Mouse (Mus musculus): ENCODE data around the gene Ica1. TPM values are rescaled to one million over a fixed set of nuclear protein-coding genes. Genes with fewer than 3 reads are reported as not detected.

The Ica1 gene
- polyA plus RNA-seq, 1 experiment from 2014 or later: 5.6 TPM

DNA sequence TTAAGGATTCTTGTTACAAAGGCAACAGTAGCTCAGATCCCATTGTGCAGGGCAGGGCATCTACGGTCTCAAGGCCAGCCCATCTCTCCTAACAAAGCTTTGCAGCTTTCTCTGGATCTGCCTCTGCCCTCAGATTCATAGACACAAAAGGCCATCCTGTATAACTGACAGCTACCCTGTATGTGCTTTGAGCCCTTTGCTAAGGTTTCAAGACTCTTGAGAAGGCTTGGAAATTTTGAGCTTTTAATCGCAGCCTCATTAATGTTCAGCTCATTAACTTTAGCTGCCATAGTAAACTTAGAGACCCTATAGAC is 24.6 kb downstream of the Ica1 start:
- Histone ChIP-seq H3K36me3 (ENCODE audit: control insufficient read depth, insufficient read depth) (no peaks in the 10 kb centered on the region), H3K27ac (ENCODE audit: low read length) (no peak overlapping the region), H3K4me3 (ENCODE audit: low read depth, low read length) (no peak overlapping the region), H3K27me3 (ENCODE audit: control insufficient read depth, insufficient read depth, low read depth, low read length) (no peaks in the 10 kb centered on the region), H3K9me3 (replicated peaks; ENCODE audit: control insufficient read depth, low read length) (no peaks in the 10 kb centered on the region), H3K9ac (ENCODE audit: low read depth, low read length) (no peak overlapping the region), H3K4me2 (ENCODE audit: low read depth, low read length) (no peak overlapping the region), H3K4me1 (ENCODE audit: control insufficient read depth, low read depth, low read length) (peaks cover 5% of the 10 kb centered on the region)
- ATAC-seq (ENCODE audit: low read depth): no peak
- 83% methylated on average over 2 of the region's 2 CpGs for WGBS (ENCODE audit: insufficient replicate concordance)

DNA sequence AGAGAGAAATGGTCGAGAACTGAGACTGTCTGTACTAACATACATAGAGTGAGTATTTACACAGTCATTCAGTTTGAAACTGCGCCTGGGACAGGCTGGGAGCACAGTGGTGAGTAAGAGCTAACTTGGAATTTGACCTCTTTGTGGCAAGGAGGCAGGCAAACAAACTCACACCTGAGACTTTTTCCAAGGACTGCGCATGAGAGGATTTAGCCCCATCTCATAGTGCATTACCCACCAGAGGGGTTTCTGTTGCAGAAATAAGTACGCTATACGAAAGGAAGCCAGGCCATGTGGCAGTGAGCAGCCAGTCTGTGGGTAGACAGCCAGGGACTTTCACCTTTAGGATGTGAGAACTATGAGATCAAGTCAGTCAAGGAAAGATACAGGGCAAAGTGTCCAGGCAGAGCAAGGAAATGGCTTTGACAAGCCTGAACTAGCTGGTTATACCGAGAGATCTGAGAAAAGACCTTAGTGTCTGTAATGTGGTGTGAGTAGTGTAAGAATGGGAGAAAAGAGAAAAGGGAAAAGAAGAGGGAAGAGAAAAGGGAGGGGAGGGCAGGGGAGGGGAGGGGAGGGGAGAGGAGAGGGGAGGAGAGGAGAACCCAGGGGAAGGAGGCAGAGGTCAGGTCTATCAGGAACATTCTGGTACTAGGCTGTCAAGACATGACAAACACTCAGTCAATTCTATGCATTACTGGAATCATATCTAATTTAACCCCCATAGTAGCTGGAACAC is 25.1 kb downstream of the Ica1 start:
- no peaks in the 10 kb centered on the region for H3K36me3 ChIP-seq (ENCODE audit: control insufficient read depth, insufficient read depth)
- H3K27me3 ChIP-seq (ENCODE audit: control insufficient read depth, insufficient read depth, low read depth, low read length): no peaks in the 10 kb centered on the region
- no peak overlapping the region for H3K4me2 ChIP-seq (ENCODE audit: low read depth, low read length)
- H3K4me3 ChIP-seq (ENCODE audit: low read depth, low read length): no peak overlapping the region
- H3K4me1 ChIP-seq (ENCODE audit: control insufficient read depth, low read depth, low read length): peaks cover 5% of the 10 kb centered on the region
- WGBS (ENCODE audit: insufficient replicate concordance): 68% methylated on average over 6 of the region's 6 CpGs
- no peaks in the 10 kb centered on the region for H3K9me3 ChIP-seq (replicated peaks; ENCODE audit: control insufficient read depth, low read length)
- peak; percentile 73 for ATAC-seq (ENCODE audit: low read depth)
- no peak overlapping the region for H3K9ac ChIP-seq (ENCODE audit: low read depth, low read length)
- H3K27ac ChIP-seq (ENCODE audit: low read length): peak overlapping the region; percentile 54

DNA sequence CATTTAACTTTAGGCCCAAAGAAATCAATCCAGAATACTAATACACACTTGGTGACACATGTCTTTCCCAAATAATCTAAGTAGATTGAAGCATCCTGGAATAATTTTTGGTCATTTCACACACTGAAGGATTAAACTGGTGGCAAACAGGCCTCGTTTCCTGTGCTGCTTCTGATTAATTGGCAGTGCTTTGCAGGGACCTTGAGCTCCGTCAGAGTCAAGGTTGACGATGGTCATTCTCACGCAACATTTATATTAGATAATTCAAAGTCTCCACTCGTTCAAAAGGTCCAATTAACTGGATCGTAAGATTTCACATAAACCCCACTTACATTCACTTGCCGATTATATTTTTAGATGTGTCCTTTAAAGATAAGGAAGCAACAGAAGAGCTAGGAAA is 33.4 kb downstream of the Ica1 start:
- H3K27ac ChIP-seq (ENCODE audit: low read length): no peak overlapping the region
- 63% methylated on average over 7 of the region's 7 CpGs for WGBS (ENCODE audit: insufficient replicate concordance)

DNA sequence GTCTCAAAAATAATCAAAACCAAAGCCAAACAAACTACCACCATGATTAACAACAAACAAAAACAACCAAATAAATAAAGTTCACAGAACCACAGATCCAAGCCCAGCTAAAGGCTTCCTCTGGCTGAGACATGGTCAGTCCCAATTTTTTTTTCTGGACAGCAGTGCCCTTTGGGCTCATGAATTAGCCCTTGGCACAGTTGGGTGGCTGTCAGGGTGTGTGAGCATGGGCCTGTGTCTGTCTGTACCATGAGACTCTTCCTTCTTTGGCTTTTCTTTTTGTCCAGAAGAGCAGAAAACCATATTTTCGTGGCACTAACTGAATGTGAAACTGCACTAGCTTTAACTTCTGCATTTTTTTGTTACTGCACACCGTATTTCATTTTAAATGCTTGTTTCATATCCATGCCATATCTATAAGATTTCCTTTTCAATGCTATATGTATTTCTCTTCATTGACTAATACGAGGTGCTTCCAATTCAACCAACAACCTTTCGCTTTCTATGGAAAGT is 34.0 kb downstream of the Ica1 start:
- H3K27ac ChIP-seq (ENCODE audit: low read length): no peak overlapping the region
- no peak overlapping the region for H3K4me2 ChIP-seq (ENCODE audit: low read depth, low read length)
- H3K4me3 ChIP-seq (ENCODE audit: low read depth, low read length): no peak overlapping the region
- no peaks in the 10 kb centered on the region for H3K9me3 ChIP-seq (replicated peaks; ENCODE audit: control insufficient read depth, low read length)
- H3K36me3 ChIP-seq (ENCODE audit: control insufficient read depth, insufficient read depth): no peaks in the 10 kb centered on the region
- no peaks in the 10 kb centered on the region for H3K27me3 ChIP-seq (ENCODE audit: control insufficient read depth, insufficient read depth, low read depth, low read length)
- 59% methylated on average over 4 of the region's 4 CpGs for WGBS (ENCODE audit: insufficient replicate concordance)
- no peaks in the 10 kb centered on the region for H3K4me1 ChIP-seq (ENCODE audit: control insufficient read depth, low read depth, low read length)
- no peak overlapping the region for H3K9ac ChIP-seq (ENCODE audit: low read depth, low read length)
- no peak for ATAC-seq (ENCODE audit: low read depth)

More for the DNA sequence above, 33.4 kb downstream of the Ica1 start:
- H3K36me3 ChIP-seq (ENCODE audit: control insufficient read depth, insufficient read depth): no peaks in the 10 kb centered on the region
- no peak overlapping the region for H3K9ac ChIP-seq (ENCODE audit: low read depth, low read length)
- no peaks in the 10 kb centered on the region for H3K4me1 ChIP-seq (ENCODE audit: control insufficient read depth, low read depth, low read length)
- H3K4me2 ChIP-seq (ENCODE audit: low read depth, low read length): no peak overlapping the region
- ATAC-seq (ENCODE audit: low read depth): no peak
- no peaks in the 10 kb centered on the region for H3K9me3 ChIP-seq (replicated peaks; ENCODE audit: control insufficient read depth, low read length)
- H3K27me3 ChIP-seq (ENCODE audit: control insufficient read depth, insufficient read depth, low read depth, low read length): no peaks in the 10 kb centered on the region
- H3K4me3 ChIP-seq (ENCODE audit: low read depth, low read length): no peak overlapping the region

DNA sequence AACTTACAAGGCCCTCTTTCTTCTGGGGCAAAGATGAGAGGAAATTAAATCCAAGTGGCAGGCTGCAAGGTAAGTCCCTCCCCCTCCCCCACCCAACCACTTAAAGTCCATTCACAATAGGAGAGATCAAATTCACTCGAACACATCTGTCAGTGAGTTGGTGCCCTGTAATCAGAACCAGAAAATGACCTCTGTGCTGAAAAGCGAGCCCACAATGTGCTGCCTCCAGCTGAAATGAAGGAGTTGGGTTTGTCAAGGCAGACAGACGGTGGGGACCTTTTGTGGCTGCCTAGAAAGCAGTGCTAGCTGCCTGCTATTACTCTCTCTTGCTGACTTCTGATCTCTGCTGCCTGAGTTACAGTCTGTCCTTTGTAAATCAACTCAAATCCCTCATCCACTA is 35.8 kb downstream of the Ica1 start:
- no peak overlapping the region for H3K4me3 ChIP-seq (ENCODE audit: low read depth, low read length)
- ATAC-seq (ENCODE audit: low read depth): no peak
- no peak overlapping the region for H3K4me2 ChIP-seq (ENCODE audit: low read depth, low read length)
- WGBS (ENCODE audit: insufficient replicate concordance): 66% methylated on average over 3 of the region's 3 CpGs
- no peaks in the 10 kb centered on the region for H3K36me3 ChIP-seq (ENCODE audit: control insufficient read depth, insufficient read depth)
- H3K9ac ChIP-seq (ENCODE audit: low read depth, low read length): no peak overlapping the region
- H3K27ac ChIP-seq (ENCODE audit: low read length): no peak overlapping the region
- no peaks in the 10 kb centered on the region for H3K9me3 ChIP-seq (replicated peaks; ENCODE audit: control insufficient read depth, low read length)
- H3K27me3 ChIP-seq (ENCODE audit: control insufficient read depth, insufficient read depth, low read depth, low read length): no peaks in the 10 kb centered on the region
- H3K4me1 ChIP-seq (ENCODE audit: control insufficient read depth, low read depth, low read length): no peaks in the 10 kb centered on the region

DNA sequence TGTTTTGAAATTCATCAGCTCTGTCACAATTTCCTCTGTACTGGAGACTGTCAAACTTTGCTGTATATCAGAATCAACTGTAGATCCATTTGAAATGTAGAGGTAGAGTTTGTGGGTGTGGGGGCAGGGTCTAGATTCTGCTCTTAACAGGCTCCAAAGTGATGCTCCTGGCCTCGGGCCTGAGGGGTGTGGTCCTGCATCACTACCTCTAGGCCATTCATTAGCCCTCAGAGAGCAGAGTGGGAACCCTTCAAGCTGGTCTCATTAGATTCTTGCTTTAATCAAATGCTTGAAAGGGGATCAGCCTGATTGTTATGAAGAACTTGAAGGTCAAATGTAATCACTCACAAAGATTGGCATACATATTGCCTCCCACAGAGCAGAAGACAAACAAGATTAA is 36.6 kb downstream of the Ica1 start:
- Histone ChIP-seq H3K27ac (ENCODE audit: low read length) (no peak overlapping the region), H3K9me3 (replicated peaks; ENCODE audit: control insufficient read depth, low read length) (no peaks in the 10 kb centered on the region), H3K36me3 (ENCODE audit: control insufficient read depth, insufficient read depth) (no peaks in the 10 kb centered on the region), H3K4me2 (ENCODE audit: low read depth, low read length) (no peak overlapping the region), H3K4me1 (ENCODE audit: control insufficient read depth, low read depth, low read length) (no peaks in the 10 kb centered on the region), H3K4me3 (ENCODE audit: low read depth, low read length) (no peak overlapping the region), H3K27me3 (ENCODE audit: control insufficient read depth, insufficient read depth, low read depth, low read length) (no peaks in the 10 kb centered on the region), H3K9ac (ENCODE audit: low read depth, low read length) (no peak overlapping the region)
- WGBS (ENCODE audit: insufficient replicate concordance): 45% methylated on average over 1 of the region's 1 CpGs
- ATAC-seq (ENCODE audit: low read depth): no peak

DNA sequence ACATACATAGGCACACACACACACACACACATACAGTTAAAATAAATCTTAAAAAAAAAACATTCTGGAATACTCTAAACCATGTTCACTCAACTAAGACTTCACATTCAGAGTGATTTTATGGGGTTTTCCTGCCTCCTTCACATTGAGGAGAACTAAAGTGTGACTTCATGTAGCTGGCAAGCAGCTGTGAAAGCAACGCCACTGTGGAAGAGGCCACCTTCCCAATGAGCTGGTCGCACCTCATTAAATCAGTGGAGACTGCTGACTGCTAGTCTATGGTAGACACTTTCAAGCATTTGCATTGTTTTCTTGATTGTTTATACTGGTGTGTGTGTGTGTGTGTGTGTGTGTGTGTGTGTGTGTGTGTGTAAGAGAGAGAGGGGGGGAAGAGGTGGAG is 38.2 kb downstream of the Ica1 start:
- Histone ChIP-seq H3K27ac (ENCODE audit: low read length) (no peak overlapping the region), H3K27me3 (ENCODE audit: control insufficient read depth, insufficient read depth, low read depth, low read length) (no peaks in the 10 kb centered on the region), H3K4me2 (ENCODE audit: low read depth, low read length) (no peak overlapping the region), H3K4me3 (ENCODE audit: low read depth, low read length) (no peak overlapping the region), H3K9me3 (replicated peaks; ENCODE audit: control insufficient read depth, low read length) (no peaks in the 10 kb centered on the region), H3K4me1 (ENCODE audit: control insufficient read depth, low read depth, low read length) (no peaks in the 10 kb centered on the region), H3K36me3 (ENCODE audit: control insufficient read depth, insufficient read depth) (no peaks in the 10 kb centered on the region), H3K9ac (ENCODE audit: low read depth, low read length) (no peak overlapping the region)
- 80% methylated on average over 2 of the region's 2 CpGs for WGBS (ENCODE audit: insufficient replicate concordance)
- ATAC-seq (ENCODE audit: low read depth): no peak

DNA sequence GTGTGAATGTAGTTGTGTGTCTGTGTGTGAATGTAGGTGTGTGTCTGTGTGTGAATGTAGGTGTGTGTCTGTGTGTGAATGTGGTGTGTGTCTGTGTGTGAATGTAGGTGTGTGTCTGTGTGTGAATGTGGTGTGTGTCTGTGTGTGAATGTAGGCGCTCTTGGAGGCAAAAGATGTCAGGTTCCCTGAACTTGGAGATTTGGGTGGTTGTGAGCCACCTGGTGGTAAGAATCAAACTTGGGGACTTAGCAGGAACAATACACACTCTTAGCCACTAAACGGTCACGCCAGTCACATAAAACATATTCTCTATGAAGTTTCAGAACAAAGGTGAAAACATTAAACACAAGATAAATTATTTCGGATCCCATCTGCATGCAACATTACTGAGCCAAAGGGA is 39.9 kb downstream of the Ica1 start:
- 64% methylated on average over 4 of the region's 4 CpGs for WGBS (ENCODE audit: insufficient replicate concordance)
- H3K36me3 ChIP-seq (ENCODE audit: control insufficient read depth, insufficient read depth): no peaks in the 10 kb centered on the region
- H3K27ac ChIP-seq (ENCODE audit: low read length): no peak overlapping the region
- no peaks in the 10 kb centered on the region for H3K4me1 ChIP-seq (ENCODE audit: control insufficient read depth, low read depth, low read length)
- no peaks in the 10 kb centered on the region for H3K27me3 ChIP-seq (ENCODE audit: control insufficient read depth, insufficient read depth, low read depth, low read length)
- no peak overlapping the region for H3K4me3 ChIP-seq (ENCODE audit: low read depth, low read length)
- H3K4me2 ChIP-seq (ENCODE audit: low read depth, low read length): no peak overlapping the region
- no peak for ATAC-seq (ENCODE audit: low read depth)
- no peaks in the 10 kb centered on the region for H3K9me3 ChIP-seq (replicated peaks; ENCODE audit: control insufficient read depth, low read length)
- H3K9ac ChIP-seq (ENCODE audit: low read depth, low read length): no peak overlapping the region

DNA sequence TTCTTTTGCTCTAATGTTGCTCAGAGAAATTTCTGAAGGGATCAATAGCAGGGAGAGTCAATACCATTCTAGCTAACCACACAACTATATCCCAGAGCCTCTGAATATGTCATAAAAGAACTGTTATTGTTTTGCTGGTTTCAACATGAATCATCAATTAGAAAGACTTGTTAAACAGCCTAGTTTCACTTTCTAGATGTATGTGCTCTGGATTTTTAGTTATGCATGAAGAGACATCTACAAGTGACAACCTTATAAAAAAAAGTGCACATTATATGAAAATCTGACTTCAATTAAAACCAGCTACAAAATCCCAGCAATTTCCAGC is 41.8 kb downstream of the Ica1 start:
- ATAC-seq (ENCODE audit: low read depth): no peak
- Histone ChIP-seq H3K36me3 (ENCODE audit: control insufficient read depth, insufficient read depth) (no peaks in the 10 kb centered on the region), H3K4me2 (ENCODE audit: low read depth, low read length) (no peak overlapping the region), H3K9me3 (replicated peaks; ENCODE audit: control insufficient read depth, low read length) (no peaks in the 10 kb centered on the region), H3K9ac (ENCODE audit: low read depth, low read length) (no peak overlapping the region), H3K27me3 (ENCODE audit: control insufficient read depth, insufficient read depth, low read depth, low read length) (no peaks in the 10 kb centered on the region), H3K4me1 (ENCODE audit: control insufficient read depth, low read depth, low read length) (no peaks in the 10 kb centered on the region), H3K27ac (ENCODE audit: low read length) (no peak overlapping the region), H3K4me3 (ENCODE audit: low read depth, low read length) (no peak overlapping the region)

Data from liver, embryonic 16.5 days (tissue).